Mouse (Mus musculus) G1E (cell line): ENCODE data around the gene Syne2. TPM values are rescaled to one million over a fixed set of nuclear protein-coding genes. Genes with fewer than 3 reads are reported as not detected.

Source experiments
- ATAC-seq: 2 replicates; pipeline ENCODE4 v1.8.0; 2016; ENCODE audit warnings: mild to moderate bottlenecking; ENCODE audit not compliant: insufficient number of reproducible peaks, poor library complexity, low FRiP score, severe bottlenecking; ENCODE audit errors: extremely low read depth
- DNase-seq: peaks from one replicate; pipeline ENCODE4 v3.0.0; 2012; ENCODE audit warnings: low spot score
- H3K27me3 ChIP-seq: 2 replicates; pipeline ENCODE4 v1.6.1; 2012; ENCODE audit warnings: mild to moderate bottlenecking, low read length, inconsistent platforms; ENCODE audit not compliant: insufficient read depth
- H3K36me3 ChIP-seq: replicated peaks from 2 replicates; pipeline ENCODE3; 2012; ENCODE audit warnings: mild to moderate bottlenecking, inconsistent platforms
- H3K4me1 ChIP-seq: 2 replicates; pipeline ENCODE4 v1.6.1; 2012; ENCODE audit warnings: low read depth, low read length, inconsistent platforms, mixed read lengths; ENCODE audit not compliant: insufficient read depth
- H3K4me3 ChIP-seq: 2 replicates; pipeline ENCODE4 v1.5.1; 2012; ENCODE audit warnings: low read depth, mild to moderate bottlenecking, inconsistent platforms, low read length, moderate library complexity, mixed read lengths
- H3K9me3 ChIP-seq: replicated peaks from 2 replicates; pipeline ENCODE4 v1.6.1; 2012; ENCODE audit warnings: inconsistent platforms
- CTCF ChIP-seq: IDR thresholded peaks from 2 replicates; pipeline ENCODE4 v1.5.1; 2012; ENCODE audit warnings: low read depth, low read length, inconsistent platforms, mixed read lengths
- GATA1 ChIP-seq: IDR thresholded peaks from 2 replicates; pipeline ENCODE4 v1.6.1; 2012; ENCODE audit warnings: borderline replicate concordance, low read length, inconsistent platforms, mixed read lengths
- GATA2 ChIP-seq: IDR thresholded peaks from 2 replicates; pipeline ENCODE4 v1.6.1; 2012; ENCODE audit warnings: low read depth, low read length, inconsistent platforms, borderline replicate concordance
- POLR2AphosphoS5 ChIP-seq: IDR thresholded peaks from 2 replicates; pipeline ENCODE4 v1.6.1; 2012; ENCODE audit warnings: low read depth, low read length, inconsistent platforms; ENCODE audit not compliant: insufficient replicate concordance
- TAL1 ChIP-seq: conservative IDR thresholded peaks from 2 replicates; pipeline ENCODE4 v1.6.1; 2012; ENCODE audit warnings: low read depth, low read length, inconsistent platforms, mixed read lengths
- polyA plus RNA-seq: library from polyadenylated mRNA; stranded (reverse); fragments of >175 nt; gene quantifications from 2 replicates; pipeline ENCODE4 v1.2.3, GENCODE M21; 2012
- total RNA-seq, 2 experiments: library from RNA; stranded (forward) in 1 of 2; stranded (reverse) in 1 of 2; fragments of 200-1000 nt in 1 of 2; fragments of >200 nt in 1 of 2; fragmentation: Nextera tagmentation in 1 of 2; gene quantifications; 2 replicates each; pipeline ENCODE4 v1.2.3; 2014 to 2017

Syne2 gene
- total and polyA plus RNA-seq, 3 experiments, result 0.82 TPM; not detected in 2

- Histone ChIP-seq H3K9me3 (no peaks in the 10 kb centered on the region), H3K36me3 (no peaks in the 10 kb centered on the region), H3K4me3 (no peak overlapping the region), H3K4me1 (no peaks in the 10 kb centered on the region), H3K27me3 (peaks cover 21% of the 10 kb centered on the region)
- no peak for TF ChIP-seq TAL1
- ATAC-seq, result no peak
- no peak for DNase-seq
These were observed 255.3 kb downstream of the Syne2 start for GRCm38 (mm10) chr12:76073066-76073826.

- H3K36me3 ChIP-seq, result no peaks in the 10 kb centered on the region
- peaks cover 24% of the 10 kb centered on the region for H3K27me3 ChIP-seq
- DNase-seq, result no peak
- no peaks in the 10 kb centered on the region for H3K9me3 ChIP-seq
- TF ChIP-seq GATA2 (no peak), CTCF (no peak), POLR2AphosphoS5 (no peak), TAL1 (no peak), GATA1 (no peak)
- H3K4me3 ChIP-seq, result no peak overlapping the region
- no peaks in the 10 kb centered on the region for H3K4me1 ChIP-seq
- ATAC-seq, result no peak
These were observed 256.0 kb downstream of the Syne2 start for GRCm38 (mm10) chr12:76073981-76074380.

- Histone ChIP-seq H3K4me1 (no peaks in the 10 kb centered on the region), H3K27me3 (peaks cover 17% of the 10 kb centered on the region; the same call in 1 of the 2 replicates), H3K36me3 (no peaks in the 10 kb centered on the region), H3K9me3 (no peaks in the 10 kb centered on the region), H3K4me3 (no peak overlapping the region)
- ATAC-seq (no peak), DNase-seq (no peak)
- no peak for TF ChIP-seq TAL1
- no peak for TF ChIP-seq POLR2AphosphoS5
- no peak for TF ChIP-seq GATA2
- TF ChIP-seq CTCF, result no peak
- no peak for TF ChIP-seq GATA1
These were observed 263.1 kb downstream of the Syne2 start for GRCm38 (mm10) chr12:76080876-76081556.

- Histone ChIP-seq H3K4me1 (no peaks in the 10 kb centered on the region), H3K36me3 (no peaks in the 10 kb centered on the region), H3K27me3 (peaks cover 17% of the 10 kb centered on the region; the same call in 1 of the 2 replicates), H3K4me3 (no peak overlapping the region), H3K9me3 (no peaks in the 10 kb centered on the region)
- no peak for ATAC-seq
- TF ChIP-seq POLR2AphosphoS5 (no peak), GATA2 (no peak), TAL1 (no peak), GATA1 (no peak), CTCF (no peak)
- DNase-seq, result no peak
These were observed 263.8 kb downstream of the Syne2 start for GRCm38 (mm10) chr12:76081557-76082211.

- ATAC-seq, result no peak
- Histone ChIP-seq H3K36me3 (no peaks in the 10 kb centered on the region), H3K4me1 (no peaks in the 10 kb centered on the region), H3K4me3 (no peak overlapping the region), H3K9me3 (no peaks in the 10 kb centered on the region), H3K27me3 (peaks cover 19% of the 10 kb centered on the region; the same call in 1 of the 2 replicates)
- no peak for DNase-seq
- no peak for TF ChIP-seq CTCF
- TF ChIP-seq GATA1, result no peak
- TF ChIP-seq TAL1, result no peak
- TF ChIP-seq GATA2, result no peak
- no peak for TF ChIP-seq POLR2AphosphoS5
These were observed 267.1 kb downstream of the Syne2 start for GRCm38 (mm10) chr12:76085066-76085465.
